Mouse (Mus musculus): ENCODE measurements around the gene Hoxd1.
A peak's percentile ranks its signal among the peaks of the same experiment; 100 is the strongest.

Hoxd1 gene

DNA sequence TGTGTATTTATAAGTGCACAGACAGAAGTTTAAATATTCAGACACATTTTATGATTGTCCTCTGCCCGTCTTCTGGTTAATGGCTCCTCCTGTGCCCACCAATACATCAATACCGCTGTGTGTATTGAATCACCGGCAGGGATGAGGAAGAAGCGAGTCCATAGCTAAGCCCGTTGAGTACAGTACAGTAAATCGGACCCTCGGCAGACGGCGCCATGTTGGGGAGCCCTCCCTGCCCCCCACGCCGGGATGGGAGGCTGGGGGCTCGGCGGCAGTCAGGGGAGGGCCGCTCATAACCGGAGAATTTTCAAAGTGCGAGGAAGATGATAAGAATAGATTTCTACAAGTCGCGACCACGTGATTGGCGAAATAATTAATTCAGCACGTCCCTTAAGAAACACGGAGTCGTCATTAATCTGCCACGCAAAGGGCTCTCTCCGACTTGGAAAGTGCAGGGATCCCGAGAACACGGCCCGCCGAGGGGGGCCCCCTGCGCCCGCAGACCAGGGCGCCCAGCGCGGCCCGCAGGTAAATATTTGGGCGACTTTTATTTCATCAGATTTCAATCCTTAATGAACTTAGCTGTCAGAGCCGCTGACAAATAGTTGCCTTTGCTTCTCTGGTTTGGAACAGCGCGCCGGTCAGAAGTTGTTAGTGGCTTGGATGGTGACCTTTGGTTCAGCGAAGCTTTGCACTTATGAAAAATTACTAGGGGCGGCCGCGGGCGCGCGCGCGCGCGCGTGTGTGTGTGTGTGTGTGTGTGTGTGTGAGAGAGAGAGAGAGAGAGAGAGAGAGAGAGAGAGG is 30.1 kb upstream of the Hoxd1 start:
- DNase-seq (ENCODE audit: low read depth, low spot score) = no peak

GRCm38 (mm10) chr2:74733317-74733661 is 29.5 kb upstream of the Hoxd1 start:
- DNase-seq (ENCODE audit: low read depth, low spot score) = no peak

- DNase-seq (ENCODE audit: low read depth, low spot score) = no peak
Observed at GRCm38 (mm10) chr2:74733765-74734164, 29.0 kb upstream of the Hoxd1 start.

GRCm38 (mm10) chr2:74734451-74734850 is 28.3 kb upstream of the Hoxd1 start:
- DNase-seq (ENCODE audit: low read depth, low spot score) = no peak

DNA sequence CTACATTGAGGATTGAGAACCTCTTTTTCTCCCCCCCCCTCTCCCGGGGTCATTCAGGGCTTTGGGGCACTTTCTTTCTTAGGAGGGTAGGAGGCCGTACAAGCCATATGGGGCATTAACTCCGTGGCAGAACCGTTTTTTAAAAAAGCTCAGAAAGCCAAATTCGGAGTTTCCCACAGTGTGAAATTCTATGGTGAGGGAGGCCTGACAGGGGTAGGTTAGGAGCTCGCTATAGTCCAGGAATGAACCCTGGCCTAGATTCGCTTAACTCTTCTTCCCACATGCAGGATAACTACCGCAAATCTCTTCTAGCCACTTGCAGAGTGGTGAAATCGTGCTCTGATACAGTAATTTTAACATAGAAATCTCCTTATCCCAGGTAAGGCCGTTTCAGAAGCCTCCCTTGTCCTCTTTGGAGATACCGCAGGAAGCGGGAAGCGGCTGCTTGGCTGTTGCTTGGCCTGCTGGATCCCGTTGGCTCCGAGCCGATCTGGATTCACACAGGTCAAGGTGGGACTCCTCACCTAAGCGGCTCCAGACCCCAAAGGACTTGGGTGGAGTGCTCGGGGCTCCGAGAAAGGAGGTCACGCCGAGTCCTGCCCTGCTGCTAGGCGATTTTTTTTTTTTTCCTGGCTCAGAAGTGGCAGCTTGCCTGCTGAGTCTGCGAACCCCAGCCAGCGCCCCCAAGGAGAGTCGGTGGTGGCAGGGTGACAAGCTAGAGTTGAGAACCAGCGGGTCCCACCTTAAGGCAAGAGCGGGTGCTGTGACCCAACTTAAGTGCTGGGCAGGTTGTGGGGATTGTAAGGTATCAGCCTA is 27.6 kb upstream of the Hoxd1 start:
- DNase-seq (ENCODE audit: low read depth, low spot score) = no peak

GRCm38 (mm10) chr2:74735851-74736687 is 26.7 kb upstream of the Hoxd1 start:
- DNase-seq (ENCODE audit: low read depth, low spot score) = no peak

DNA sequence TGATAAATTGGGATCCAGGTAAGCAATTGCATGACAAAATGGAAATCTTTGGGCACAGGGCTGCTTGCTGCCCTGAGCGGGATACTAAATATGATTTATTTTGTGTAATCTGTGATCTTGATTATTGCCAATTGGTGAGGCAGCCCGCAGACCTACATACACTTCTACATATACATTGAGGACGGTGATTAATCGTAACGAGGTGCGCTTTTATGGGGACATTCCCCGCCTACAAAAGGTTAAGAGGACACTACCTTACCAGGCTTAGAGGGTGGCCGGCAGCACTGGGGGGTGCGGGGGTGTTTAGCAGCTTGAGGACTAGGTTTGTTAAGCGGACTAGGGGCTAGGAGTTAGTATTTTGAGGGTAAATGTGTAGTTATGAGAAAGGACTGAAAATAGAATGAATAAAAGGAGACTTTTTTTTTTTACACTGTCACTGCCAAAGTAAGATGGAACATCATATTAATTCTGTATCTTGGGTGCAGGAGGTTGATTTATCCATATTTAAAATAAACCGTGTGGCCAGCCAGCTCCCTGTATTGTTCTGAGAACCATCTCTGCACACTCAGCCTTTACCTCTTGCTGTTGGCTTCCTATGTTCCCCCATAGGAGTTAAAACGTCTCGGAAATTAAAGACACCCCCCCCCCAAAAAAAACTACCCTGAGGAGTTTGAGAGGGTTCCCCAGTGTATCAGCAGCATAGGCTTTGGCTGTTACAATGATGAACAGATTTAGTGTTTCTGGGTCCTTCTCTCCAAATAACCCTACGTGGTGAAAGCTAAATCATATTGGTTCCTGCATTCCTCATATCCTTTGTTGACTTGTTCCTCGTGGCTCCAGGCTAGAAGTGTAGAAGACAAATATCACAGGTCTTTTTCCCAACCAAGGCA is 25.8 kb upstream of the Hoxd1 start:
- DNase-seq (ENCODE audit: low read depth, low spot score) = no peak

GRCm38 (mm10) chr2:74737578-74738070 is 25.2 kb upstream of the Hoxd1 start:
- DNase-seq (ENCODE audit: low read depth, low spot score) = no peak

GRCm38 (mm10) chr2:74738623-74739475 is 23.9 kb upstream of the Hoxd1 start:
- no peak for DNase-seq (ENCODE audit: low read depth, low spot score)

GRCm38 (mm10) chr2:74739476-74739800 is 23.3 kb upstream of the Hoxd1 start:
- DNase-seq (ENCODE audit: low read depth, low spot score) = no peak

GRCm38 (mm10) chr2:74739869-74740268 is 22.9 kb upstream of the Hoxd1 start:
- DNase-seq (ENCODE audit: low read depth, low spot score) = no peak

DNA sequence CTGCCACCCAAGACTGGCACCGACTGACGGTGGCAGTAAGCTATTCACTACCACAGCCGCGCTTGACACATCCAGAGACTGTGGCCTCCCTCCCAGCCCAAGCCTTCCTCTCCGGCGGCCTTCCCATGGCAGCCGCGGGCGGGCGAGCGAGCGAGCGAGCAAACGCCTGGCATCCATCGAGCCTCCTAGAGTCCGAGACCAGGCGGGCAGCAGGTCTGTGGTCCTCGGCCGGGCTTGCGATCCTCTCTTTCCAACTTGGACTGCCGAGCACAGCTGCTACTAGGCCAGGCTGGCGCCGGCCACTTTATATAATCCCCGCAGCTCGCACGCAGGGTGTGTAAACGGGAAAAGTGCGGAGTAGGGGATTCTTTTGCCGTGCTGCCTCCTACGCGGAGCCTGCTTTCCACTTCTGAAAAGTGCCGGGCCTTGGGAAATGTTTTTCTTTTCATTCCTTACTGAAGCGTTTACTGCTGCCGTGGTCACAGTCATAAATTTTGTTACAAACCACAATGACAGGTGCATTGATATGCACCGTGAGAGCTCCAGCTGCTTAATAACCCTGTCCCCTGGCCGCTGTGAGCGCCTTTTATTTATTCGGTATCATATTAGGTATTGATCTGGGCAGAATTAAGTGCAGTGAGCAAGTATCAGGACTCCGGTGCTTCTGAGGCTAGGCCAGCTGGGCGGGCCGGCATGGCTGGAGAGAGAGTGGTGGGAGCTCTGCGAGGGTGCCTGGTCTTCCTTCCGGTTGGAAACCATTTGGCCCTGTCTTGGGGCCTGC is 22.3 kb upstream of the Hoxd1 start:
- DNase-seq (ENCODE audit: low read depth, low spot score) = no peak

DNA sequence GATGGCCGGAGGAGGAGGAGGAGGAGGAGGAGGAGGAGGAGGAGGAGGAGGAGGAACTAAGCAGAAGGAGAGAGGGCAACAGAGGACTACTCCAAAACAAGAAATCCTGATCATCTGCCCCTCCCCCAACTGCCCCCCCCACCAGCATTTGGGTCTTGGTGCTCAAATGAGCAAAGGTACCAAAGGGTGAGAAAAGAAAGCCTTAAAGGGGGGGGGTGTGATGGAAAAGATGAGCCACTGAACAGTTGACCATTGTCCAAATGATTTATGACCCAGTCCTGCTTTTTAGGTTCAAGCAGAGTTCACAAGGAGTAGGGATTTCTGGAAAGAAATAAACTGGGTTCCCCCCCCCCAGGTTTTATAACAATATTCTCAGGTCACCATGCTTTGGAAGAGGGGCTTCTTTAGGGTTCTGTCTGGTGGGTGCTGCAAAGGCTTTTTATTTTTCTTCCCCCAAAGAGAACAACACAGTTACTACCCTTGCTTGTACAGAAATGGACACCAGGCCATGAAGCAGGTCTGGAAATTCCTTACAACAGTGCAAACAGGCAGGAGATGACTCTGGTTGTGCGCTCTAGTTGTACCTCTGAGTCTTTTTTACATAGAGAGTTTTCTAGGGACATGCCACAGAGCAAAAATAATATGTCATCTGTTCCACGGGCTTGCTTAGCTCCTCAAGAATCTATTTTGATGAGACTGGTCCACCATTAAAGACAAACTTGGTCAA is 21.4 kb upstream of the Hoxd1 start:
- DNase-seq (ENCODE audit: low read depth, low spot score) = no peak

DNA sequence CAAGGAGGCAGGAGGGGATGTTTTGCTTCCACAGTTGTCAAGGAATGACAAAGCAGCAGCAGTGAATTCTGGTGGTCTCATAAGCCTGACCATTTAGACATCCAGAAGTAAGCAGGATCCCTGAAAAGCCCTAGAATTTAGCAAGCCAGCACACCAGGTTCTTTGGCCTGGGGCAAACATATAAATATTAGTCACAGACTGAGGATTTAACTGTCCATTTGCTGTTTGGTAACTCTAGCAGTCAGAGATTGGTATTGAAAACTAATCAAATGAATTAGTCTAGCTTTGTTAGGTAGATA is 20.9 kb upstream of the Hoxd1 start:
- no peak for DNase-seq (ENCODE audit: low read depth, low spot score)

- no peak for DNase-seq (ENCODE audit: low read depth, low spot score)
Observed at GRCm38 (mm10) chr2:74745540-74746297, 17.1 kb upstream of the Hoxd1 start.

GRCm38 (mm10) chr2:74746298-74746921 is 16.4 kb upstream of the Hoxd1 start:
- peak; percentile 52 for DNase-seq (ENCODE audit: low read depth, low spot score)

DNA sequence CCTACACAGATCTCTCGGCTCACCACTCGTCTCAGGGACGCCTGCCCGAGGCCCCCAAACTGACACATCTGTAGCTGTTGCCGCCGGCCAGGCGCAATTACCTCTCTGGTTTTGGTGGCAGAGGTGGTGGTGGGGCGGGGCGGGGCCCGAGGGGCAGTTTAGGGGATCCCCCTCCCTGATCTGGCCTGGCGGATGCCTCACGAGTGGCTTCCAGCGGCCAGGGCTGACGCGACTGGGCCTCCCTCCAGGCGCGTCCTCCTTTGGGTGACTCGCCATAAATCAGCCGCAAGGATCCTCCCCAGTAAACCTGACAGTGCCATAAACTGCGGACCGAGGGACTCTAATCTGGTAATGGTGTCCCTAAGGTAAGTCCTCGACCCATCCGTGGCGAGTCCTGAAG is 15.8 kb upstream of the Hoxd1 start:
- no peak for DNase-seq (ENCODE audit: low read depth, low spot score)

DNA sequence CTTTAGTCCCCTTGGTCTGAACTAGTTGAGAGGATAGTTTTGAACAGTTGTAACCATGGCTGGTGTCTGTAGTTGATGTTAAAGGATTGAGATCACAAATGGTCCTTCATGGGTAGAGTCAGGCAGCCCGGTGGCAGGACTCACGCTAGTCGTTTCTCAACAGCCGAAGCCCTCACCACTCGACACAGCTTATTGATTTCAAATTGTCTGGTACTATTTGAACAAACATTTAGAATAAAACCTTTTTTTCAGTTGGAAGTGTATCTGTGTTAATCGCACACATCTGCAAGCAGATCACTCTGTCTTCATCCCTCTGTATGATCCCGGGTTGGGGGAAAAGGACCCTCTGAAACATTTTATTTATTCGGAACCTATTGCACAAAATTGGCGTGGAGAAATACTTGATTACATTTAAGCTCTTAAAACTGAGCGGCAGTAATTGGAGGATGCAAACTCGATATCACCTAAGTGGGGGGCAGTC is 15.1 kb upstream of the Hoxd1 start:
- DNase-seq (ENCODE audit: low read depth, low spot score) = no peak

Measured in ZHBTc4 (cell line).